Mouse (Mus musculus) ovary, postnatal 14 days (tissue): ENCODE measurements around the gene Pip4k2b.
A peak's percentile ranks its signal among the peaks of the same experiment; 100 is the strongest.

Source experiments
- DNase-seq: peaks from one replicate; pipeline ENCODE4 v3.0.0; 2022; ENCODE audit warnings: low spot score

Gene Pip4k2b

DNA sequence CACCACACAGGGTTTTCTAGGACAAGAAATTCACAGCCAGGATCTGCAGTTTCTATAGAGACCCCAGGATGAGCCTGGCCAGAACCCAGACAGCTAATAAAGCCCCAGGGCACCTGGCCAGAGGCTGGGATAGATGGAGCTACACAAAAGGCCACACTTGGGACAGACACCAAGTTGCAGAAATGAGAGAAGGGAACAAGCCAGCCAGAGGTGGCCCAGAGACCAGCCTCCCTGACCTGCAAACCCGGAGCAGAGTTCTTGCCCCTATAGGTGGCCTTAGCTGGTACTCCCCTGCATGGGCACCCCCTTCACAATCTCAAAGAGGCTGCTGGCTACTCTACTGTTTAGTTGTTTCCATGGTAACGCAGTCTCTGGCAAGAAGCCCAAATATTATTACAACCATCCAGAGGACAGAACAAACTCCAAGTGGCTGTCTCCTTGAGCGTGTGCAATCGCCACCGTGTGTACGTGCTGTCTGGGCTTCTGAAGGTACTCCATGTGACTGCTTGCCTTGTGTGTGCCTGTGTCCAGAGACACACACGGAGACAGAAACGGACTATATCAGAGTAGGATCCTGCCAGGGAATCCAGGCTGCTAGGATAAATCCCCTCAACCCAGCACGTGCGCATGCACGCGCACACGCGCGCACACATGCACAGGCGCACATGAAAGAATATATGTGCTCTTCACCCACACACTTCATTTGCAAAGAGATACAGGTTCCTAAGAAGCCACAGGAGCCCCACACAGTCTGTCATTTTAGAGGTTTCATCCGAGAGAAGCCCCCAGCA lies 49.4 kb downstream of the Pip4k2b start:
- peak; percentile 51 for DNase-seq

DNA sequence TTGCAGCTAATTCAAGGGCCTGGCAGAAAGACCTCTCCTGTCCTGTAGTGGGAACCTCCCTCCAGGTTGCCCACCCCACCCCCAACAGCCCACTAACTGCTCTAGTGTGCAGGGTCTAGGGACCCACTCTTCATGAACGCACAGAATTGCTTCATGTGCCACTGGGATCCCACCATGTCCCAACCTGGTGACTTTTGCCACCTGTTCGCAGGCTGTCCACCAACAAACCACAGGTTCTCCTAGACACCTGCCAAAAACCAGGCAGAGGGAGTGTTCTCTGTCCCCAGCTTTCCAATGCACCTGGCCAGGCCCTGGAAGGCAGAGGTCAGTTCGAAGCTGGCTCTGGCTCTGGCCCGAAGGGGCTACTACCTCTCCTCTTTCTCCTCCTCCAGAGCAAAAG lies 50.1 kb downstream of the Pip4k2b start:
- DNase-seq = no peak

DNA sequence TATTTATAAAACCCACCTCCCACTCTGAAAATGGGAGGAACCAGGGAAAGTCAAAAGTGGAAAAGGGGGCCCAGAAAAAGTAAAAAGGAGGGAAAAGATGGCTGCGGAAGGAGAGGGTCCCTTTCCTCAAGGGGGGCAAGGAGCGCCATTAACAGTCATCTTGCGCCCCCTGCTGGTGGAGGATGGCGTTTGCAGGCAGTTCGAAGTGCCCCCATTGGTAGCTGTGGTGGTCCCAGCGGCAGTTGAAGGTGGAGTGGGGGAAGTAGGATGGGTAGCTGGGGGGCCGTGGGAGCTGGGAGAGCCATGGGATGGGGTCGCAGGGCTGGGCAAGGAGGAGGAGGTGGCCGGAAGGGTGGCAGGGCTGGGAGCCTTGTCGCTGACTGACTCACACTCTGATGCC lies 54.6 kb downstream of the Pip4k2b start:
- DNase-seq = peak; percentile 65

DNA sequence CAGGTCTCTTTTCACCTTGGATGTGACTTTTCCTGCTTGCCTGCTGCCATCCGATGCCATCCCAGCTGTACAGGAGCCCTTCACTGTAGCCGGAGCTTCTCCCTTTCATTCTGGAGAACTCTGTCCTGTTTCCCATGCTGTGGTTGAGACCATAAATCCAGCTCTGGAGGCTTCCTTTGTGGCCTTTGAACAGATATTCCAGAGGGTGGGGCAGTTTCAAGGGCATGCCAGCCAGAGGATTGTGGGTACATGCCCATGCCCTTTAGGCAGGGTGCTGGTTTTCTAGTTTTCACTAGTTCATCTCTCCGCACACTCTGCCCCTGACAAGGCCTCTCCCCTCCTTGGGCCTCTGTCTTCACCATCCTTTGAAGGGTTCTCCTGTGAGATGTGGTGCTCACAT lies 57.4 kb downstream of the Pip4k2b start:
- no peak for DNase-seq

DNA sequence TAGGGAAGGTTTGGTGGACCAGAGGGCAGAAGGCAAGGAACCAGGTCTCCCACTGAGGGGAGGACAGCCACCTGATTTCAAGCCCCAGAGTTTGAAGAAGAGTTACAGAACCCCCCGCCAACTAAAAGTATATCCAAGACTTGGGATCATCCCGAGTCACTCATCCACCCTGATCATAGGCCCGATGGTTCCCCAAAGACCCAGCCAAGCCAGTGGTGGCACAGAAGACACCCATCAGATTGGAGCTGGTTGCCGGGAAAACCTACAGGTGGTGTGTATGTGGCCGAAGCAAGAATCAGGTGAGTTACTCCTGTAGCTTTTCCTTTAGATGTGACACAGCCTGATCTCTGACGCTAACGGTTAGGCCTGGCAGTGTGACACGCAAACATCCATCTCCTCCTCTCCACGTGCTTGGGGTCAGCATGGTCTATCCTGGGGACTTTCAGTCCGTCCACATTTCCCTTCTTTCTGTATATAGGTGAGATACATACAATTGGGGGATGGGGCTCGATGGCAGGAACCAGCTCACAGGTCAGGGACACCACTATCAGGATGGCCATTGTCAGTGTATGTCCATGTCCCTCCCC lies 58.1 kb downstream of the Pip4k2b start:
- DNase-seq = no peak

DNA sequence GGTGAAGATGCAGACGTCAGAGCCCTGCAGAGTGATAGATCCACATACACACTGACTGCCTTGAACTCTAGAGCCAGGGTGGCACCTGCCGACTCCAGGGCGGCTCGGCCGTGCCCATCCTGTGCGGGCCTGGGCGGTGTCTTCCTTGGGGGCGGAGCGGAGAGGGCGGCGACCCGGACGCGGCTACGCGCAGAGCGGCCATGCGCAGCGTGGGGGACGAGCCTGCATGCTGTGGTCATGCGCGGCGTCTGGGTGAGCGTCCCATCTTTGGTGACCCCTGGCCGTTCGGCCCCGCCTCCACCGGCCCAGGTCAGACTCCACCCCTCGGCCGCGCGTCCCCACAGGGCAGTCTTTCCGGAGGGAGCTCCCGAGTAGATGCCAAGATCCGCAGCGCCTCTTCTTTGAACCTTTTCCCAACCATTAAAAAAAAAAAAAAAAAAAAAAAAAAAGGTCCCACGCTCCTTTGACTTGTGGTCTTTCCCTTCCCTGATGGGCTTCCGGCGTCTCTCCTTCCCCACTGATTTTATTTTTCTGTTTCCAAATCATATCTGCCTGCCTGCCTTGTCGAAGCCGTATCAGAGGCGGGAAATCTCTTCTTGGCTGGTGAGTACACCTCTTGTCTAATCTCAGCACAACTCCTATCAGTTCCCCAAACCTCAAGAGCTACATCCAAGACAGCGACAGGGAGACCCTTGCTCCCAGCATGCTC lies 58.7 kb downstream of the Pip4k2b start, which contains the start of gene Cisd3:
TSS of gene Cisd3 (plus strand) at position 214 of the 709 bp plus-strand sequence.
- peak; percentile 82 for DNase-seq

DNA sequence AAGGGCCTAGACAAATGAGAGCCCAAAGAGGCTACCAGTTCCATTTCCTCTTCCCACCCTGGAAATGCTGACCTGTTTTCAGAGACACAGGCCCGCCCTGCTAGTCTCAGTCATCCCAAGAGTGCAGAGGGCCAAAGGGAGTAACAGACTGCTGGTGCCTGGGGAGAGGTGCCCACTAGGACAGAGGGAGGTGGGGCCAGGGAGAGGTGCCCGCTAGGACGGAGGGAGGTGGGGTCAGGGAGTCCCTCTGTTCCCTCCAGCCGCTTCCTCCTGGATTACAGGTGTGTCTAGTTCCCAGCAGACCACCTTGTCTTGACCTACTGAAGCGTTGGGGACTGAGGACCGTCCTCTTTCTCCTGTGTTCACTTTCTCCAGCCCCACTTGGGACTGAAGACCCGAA lies 59.7 kb downstream of the Pip4k2b start:
- no peak for DNase-seq

DNA sequence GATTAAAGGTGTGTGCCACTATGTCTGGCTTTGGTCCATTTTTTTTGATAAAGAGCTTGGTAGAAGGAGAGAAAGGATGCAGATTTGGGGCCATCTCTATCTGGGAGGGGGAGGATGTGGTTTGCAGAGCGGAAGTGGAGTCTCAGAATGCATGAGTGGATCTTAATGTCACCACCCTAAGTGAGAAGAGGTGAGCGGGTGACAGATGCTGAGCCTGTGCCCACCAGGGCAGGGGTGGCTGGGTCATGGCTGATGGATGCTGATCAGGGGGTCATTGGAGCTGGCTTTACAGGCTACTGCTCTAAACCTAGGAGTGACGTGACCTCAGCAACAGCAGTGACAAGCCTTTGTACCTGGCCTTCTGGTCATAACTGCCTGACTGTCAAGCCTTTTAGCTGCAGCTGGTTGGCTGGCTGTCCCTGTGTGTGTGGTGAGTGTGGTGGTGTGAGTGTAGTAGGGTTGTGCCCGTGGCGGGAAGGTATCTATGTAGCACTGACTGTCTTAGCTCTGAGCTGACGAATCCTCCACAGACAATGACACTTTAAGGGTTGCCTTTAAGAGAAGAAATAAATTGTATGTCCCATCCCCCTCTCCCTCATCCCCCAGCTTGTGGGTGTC lies 60.3 kb downstream of the Pip4k2b start:
- DNase-seq = no peak

DNA sequence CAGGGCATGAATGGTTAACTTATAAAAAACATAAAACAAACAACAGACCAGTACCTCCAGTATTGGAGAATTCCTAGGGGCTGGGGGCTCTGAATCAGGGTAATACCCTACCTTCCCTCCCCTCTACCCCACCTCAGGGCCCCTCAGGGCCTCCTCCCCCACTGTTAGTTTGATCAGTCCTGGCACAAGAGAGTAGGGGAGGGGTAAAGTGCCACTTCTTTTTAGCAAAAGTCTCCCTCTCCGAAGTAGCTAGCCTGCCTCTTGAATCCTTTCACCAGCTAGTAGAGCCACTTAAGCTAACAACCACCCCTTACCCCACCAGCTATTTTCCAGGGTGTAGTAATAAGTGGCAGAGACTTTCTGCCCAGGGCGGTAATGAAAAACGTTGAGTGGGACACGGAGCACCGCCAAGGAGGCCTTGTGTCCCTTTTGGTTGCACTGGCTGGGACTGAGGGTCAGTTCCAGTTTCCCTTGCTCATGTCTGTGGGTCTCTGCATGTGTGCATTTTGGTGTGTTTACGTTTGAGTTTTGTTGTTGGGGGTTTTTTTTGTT lies 61.9 kb downstream of the Pip4k2b start:
- DNase-seq = no peak

DNA sequence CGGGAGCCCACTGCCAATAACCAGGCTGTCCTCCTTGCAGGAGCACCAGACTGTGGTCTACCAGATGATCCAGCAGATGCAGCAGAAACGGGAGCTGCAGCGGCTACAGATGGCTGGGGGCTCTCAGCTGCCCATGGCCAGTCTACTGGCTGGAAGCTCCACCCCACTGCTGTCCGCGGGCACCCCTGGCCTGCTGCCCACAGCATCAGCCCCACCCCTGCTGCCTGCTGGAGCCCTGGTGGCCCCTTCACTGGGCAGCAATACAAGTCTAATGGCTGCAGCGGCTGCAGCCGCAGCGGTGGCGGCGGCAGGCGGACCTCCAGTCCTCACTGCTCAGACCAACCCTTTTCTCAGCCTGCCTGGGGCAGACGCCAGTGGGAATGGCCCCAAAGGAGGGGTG lies 64.1 kb downstream of the Pip4k2b start:
- DNase-seq = no peak

DNA sequence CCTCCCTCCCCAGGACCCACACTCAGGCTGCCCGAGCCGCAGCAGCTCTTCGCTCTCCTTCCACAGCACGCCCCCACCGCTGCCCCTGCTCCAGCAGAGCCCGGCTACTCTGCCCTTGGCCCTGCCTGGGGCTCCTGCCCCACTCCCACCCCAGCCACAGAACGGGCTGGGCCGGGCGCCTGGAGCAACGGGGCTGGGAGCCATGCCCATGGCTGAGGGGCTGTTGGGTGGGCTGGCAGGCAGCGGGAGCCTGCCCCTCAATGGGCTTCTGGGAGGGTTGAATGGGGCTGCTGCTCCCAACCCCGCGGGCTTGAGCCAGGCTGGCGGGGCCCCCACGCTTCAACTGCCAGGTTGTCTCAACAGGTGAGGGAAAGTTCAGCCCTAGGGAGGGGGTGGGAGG lies 66.2 kb downstream of the Pip4k2b start:
- DNase-seq = no peak

DNA sequence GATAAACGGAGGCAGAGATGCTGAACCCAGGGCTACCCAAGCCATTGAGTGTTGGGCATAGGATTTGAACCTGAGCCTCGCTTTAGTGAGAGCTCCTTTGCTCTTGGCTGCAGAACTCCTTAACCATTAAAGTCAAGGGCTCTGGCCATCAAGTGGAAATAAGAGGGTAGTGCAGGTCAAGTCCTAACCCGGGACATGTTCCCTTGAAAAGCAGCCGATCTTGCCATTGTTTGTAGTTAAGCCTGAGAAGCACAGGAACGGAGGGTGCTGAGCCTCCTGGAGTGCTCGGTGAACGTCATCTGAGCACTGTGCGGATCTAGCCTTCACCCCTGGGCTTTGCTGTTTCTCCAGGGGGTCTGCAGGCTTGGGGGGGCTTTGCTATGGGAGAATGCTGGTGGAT lies 66.7 kb downstream of the Pip4k2b start:
- DNase-seq = no peak

DNA sequence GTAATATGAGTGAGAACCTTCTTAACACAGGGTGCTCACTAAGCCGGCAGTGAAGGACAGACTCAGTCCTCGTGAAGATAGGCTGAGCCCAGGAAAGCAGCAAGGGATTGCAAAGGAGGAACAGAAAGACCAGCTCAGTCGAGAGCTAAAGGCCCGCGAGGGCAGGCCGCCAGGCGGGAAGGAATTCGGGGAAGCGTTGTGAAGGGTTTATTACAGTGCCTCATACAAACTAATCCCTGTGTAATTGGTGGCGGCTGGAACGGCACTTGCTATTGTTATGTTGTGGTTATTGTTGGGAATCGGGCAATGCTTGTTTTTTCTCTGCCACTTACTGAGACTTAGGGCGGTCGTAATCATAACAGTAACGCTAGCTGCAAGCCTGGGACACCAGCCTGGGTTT lies 67.1 kb downstream of the Pip4k2b start:
- no peak for DNase-seq

- no peak for DNase-seq
These were observed 68.3 kb downstream of the Pip4k2b start for GRCm38 (mm10) chr11:97676050-97676754.

GRCm38 (mm10) chr11:97673148-97673547 lies 71.4 kb downstream of the Pip4k2b start:
- no peak for DNase-seq

DNA sequence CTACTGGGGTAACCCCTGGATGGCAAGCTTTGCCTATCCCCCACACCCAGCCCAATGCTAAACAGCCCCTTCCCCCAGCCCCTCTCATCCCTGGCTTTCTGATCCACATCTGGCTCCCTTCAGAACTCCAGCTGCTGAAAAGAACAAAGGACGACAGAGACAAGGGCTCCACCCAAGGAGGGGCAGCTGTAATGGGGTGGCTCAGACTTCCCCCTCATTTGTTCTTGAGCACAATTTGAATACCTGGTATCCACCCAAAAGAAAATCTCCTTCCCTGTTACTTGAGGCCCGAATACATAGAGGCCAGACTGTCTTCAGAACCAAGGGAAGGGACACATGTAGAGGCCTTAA lies 73.4 kb downstream of the Pip4k2b start:
- no peak for DNase-seq

GRCm38 (mm10) chr11:97670234-97671176 lies 74.0 kb downstream of the Pip4k2b start:
- no peak for DNase-seq

- DNase-seq = no peak
These were observed 74.7 kb downstream of the Pip4k2b start for GRCm38 (mm10) chr11:97669829-97670228.

DNA sequence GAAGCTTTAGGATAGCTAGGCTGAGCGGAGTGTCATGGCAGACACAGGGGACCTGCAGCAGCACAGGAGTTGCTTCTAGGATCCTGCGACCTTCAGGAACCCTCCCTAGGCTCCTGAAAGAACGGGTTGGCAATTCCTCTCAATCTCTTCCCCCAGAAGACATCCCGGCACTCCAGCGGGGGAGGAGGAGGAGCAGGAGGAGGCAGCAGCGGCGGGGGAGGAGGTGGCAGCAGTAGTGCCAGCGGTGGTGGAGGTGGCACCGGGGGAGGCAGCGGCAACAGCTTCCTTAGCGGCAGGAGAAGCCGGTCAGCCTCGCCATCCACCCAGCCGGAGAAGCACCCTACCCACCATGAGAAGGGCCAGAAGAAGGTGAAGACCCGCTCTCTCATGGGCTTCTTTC lies 75.2 kb downstream of the Pip4k2b start:
- no peak for DNase-seq

DNA sequence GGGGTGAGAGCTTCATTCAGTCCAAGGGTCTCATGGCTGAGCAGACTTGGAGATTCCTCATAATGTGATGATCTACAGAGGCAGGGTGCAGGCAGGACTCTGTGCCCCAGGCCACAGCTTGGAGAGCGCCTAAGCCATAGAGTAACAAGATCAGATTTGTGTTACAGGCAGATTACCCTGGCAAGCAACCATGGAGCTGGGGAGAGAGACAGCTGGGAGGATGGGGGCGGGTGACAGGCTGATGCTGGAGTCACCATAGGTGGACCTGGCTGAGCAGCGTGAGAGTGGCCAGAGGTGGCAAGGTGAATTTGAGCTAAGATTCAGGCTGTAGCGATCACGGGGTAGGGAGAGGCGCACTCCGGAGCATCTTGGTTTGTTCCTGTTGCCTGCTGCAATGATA lies 76.3 kb downstream of the Pip4k2b start:
- no peak for DNase-seq

DNA sequence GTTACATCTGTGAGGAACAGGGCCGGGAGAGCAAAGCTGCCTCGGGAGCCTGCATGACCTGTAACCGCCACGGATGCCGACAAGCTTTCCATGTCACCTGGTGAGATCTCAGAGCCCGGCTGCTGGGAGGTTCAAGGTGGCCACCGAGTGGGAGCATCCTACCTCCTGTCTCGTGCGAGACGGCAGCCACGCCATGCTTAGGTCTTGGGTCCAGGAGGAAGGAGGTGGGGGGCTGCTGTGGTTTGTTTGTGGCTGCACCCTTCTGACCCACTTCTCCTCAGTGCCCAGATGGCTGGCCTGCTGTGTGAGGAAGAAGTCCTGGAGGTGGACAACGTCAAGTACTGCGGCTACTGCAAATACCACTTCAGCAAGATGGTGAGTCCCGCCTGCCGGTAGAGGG lies 77.7 kb downstream of the Pip4k2b start:
- DNase-seq = no peak
